Mouse (Mus musculus) ES-E14 (cell line): ENCODE measurements around the gene Rpl36. TPM values are rescaled to one million over a fixed set of nuclear protein-coding genes. Genes with fewer than 3 reads are reported as not detected.

Experiments
- DNase-seq: peaks from one replicate; pipeline ENCODE4 v3.0.0-alpha.2; 2013; ENCODE audit warnings: low read depth, low spot score
- H3K27ac ChIP-seq: 2 replicates; pipeline ENCODE4 v1.5.1; 2012; ENCODE audit warnings: low read depth, mild to moderate bottlenecking, low read length, moderate library complexity, mixed read lengths; ENCODE audit not compliant: poor library complexity, insufficient read depth, severe bottlenecking
- H3K36me3 ChIP-seq: 2 replicates; pipeline ENCODE4 v1.6.1; 2012; ENCODE audit warnings: mild to moderate bottlenecking, low read length, moderate library complexity, mixed read lengths; ENCODE audit not compliant: control insufficient read depth, poor library complexity, insufficient read depth, severe bottlenecking
- H3K4me1 ChIP-seq, 2 experiments: fragments of 150-350 bp in 1 of 2; sonication (generic) in 1 of 2; 2 replicates each; pipeline ENCODE4 v1.6.1; 2012; ENCODE audit warnings: low read length in 2 of 2, mild to moderate bottlenecking in 1 of 2, mixed read lengths in 1 of 2; ENCODE audit not compliant: control insufficient read depth in 2 of 2, insufficient read depth in 2 of 2, poor library complexity in 1 of 2
- H3K4me3 ChIP-seq, 2 experiments: fragments of 150-350 bp in 1 of 2; sonication (generic) in 1 of 2; 2 replicates each; pipeline ENCODE4 v1.5.1; 2012; ENCODE audit warnings: low read length in 2 of 2, low read depth in 1 of 2, mild to moderate bottlenecking in 1 of 2, mixed read lengths in 1 of 2; ENCODE audit not compliant: insufficient read depth in 1 of 2, poor library complexity in 1 of 2, severe bottlenecking in 1 of 2
- H3K9ac ChIP-seq: 2 replicates; pipeline ENCODE4 v1.6.1; 2012; ENCODE audit warnings: low read depth, mild to moderate bottlenecking, low read length, mixed read lengths; ENCODE audit not compliant: poor library complexity, insufficient read depth, severe bottlenecking
- H3K9me3 ChIP-seq: fragments of 150-350 bp; sonication (generic); 2 replicates; pipeline ENCODE4 v1.6.1; 2012; ENCODE audit warnings: low read depth, mild to moderate bottlenecking, low read length; ENCODE audit not compliant: control insufficient read depth, insufficient read depth
- CHD2 ChIP-seq: IDR thresholded peaks from 2 replicates; pipeline ENCODE4 v1.6.1; 2014; ENCODE audit warnings: mild to moderate bottlenecking, low read depth, low read length, inconsistent platforms
- HCFC1 ChIP-seq: IDR thresholded peaks from 2 replicates; pipeline ENCODE4 v1.6.1; 2012; ENCODE audit warnings: low read length, inconsistent platforms, borderline replicate concordance; ENCODE audit not compliant: insufficient read depth
- MAFK ChIP-seq: IDR thresholded peaks from 2 replicates; pipeline ENCODE4 v1.6.1; 2014; ENCODE audit warnings: mild to moderate bottlenecking, low read depth, low read length, inconsistent platforms; ENCODE audit not compliant: insufficient read depth
- ZC3H11A ChIP-seq: IDR thresholded peaks from 2 replicates; pipeline ENCODE4 v1.6.1; 2012; ENCODE audit warnings: low read depth, mild to moderate bottlenecking, inconsistent platforms, low read length, borderline replicate concordance
- ZNF384 ChIP-seq: IDR thresholded peaks from 2 replicates; pipeline ENCODE4 v1.6.1; 2012; ENCODE audit warnings: low read depth, low read length, inconsistent platforms
- in situ Hi-C, 2 experiments: fragments of 600-800 bp; cut with MboI; formaldehyde crosslinking; loops; one replicate each; pipeline ENCODE4 v1.15.1; 2025; ENCODE audit warnings: low sequenced_read_pairs in 2 of 2, inconsistent platforms in 1 of 2; ENCODE audit not compliant: unreplicated experiment in 2 of 2
- total RNA-seq: library from RNA; depleted of rRNA; stranded (reverse); fragments of 300-350 nt; gene quantifications from 2 replicates; pipeline ENCODE4 v1.2.3, GENCODE M21; 2012

The Rpl36 gene
- total RNA-seq, 1 experiment = 3,972 TPM

GRCm38 (mm10) chr17:56593527-56594271, 19.5 kb upstream of the Rpl36 start:
- no peak for DNase-seq
- no peak overlapping the region for H3K9ac ChIP-seq
- in situ Hi-C loops = no loop called here
- H3K36me3 ChIP-seq = peaks cover 79% of the 10 kb centered on the region
- H3K4me3 ChIP-seq = no peak overlapping the region
- H3K27ac ChIP-seq = no peak overlapping the region
- no peak for TF ChIP-seq ZC3H11A
- TF ChIP-seq MAFK = no peak
- no peak for TF ChIP-seq CHD2
- TF ChIP-seq ZNF384 = no peak
- TF ChIP-seq HCFC1 = no peak
- no peaks in the 10 kb centered on the region; a peak in 1 of 4 replicates for H3K4me1 ChIP-seq
- no peaks in the 10 kb centered on the region for H3K9me3 ChIP-seq

GRCm38 (mm10) chr17:56603186-56604069, 9.8 kb upstream of the Rpl36 start:
- Histone ChIP-seq H3K9ac (peak overlapping the region; percentile 0; the same call in 1 of the 2 replicates), H3K27ac (no peak overlapping the region), H3K4me1 (peaks cover 0 to under 1% of the 10 kb centered on the region in 2 experiments; a peak in 2 of 4 replicates), H3K9me3 (no peaks in the 10 kb centered on the region), H3K36me3 (peaks cover 78% of the 10 kb centered on the region), H3K4me3 (peak overlapping the region in 1 of 2 experiments; percentile 18; a peak in 1 of 4 replicates)
- in situ Hi-C loops = no loop called here
- TF ChIP-seq CHD2 = no peak
- no peak for TF ChIP-seq HCFC1
- no peak for TF ChIP-seq ZNF384
- TF ChIP-seq ZC3H11A = no peak
- TF ChIP-seq MAFK = no peak
- no peak for DNase-seq

GRCm38 (mm10) chr17:56604070-56604380, 9.2 kb upstream of the Rpl36 start:
- no peak for DNase-seq
- no peaks in the 10 kb centered on the region for H3K9me3 ChIP-seq
- in situ Hi-C loops = no loop called here
- no peak overlapping the region for H3K9ac ChIP-seq
- H3K4me3 ChIP-seq = no peak overlapping the region
- no peak overlapping the region for H3K27ac ChIP-seq
- H3K4me1 ChIP-seq = peaks cover 2 to 5% of the 10 kb centered on the region in 2 experiments; a peak in 3 of 4 replicates
- peaks cover 78% of the 10 kb centered on the region for H3K36me3 ChIP-seq
- TF ChIP-seq MAFK = no peak
- TF ChIP-seq ZC3H11A = no peak
- no peak for TF ChIP-seq CHD2
- no peak for TF ChIP-seq ZNF384
- no peak for TF ChIP-seq HCFC1

GRCm38 (mm10) chr17:56604422-56604821, 8.8 kb upstream of the Rpl36 start:
- Histone ChIP-seq H3K9me3 (no peaks in the 10 kb centered on the region), H3K36me3 (peaks cover 76% of the 10 kb centered on the region), H3K4me1 (peaks cover 2 to 5% of the 10 kb centered on the region in 2 experiments; a peak in 3 of 4 replicates), H3K9ac (no peak overlapping the region), H3K4me3 (no peak overlapping the region), H3K27ac (no peak overlapping the region)
- TF ChIP-seq CHD2 (no peak), ZNF384 (no peak), MAFK (no peak), ZC3H11A (no peak), HCFC1 (no peak)
- DNase-seq = no peak
- in situ Hi-C loops = no loop called here
